Mouse (Mus musculus) lung, postnatal 4 days (tissue): Measurements from ENCODE around the gene Luc7l3.

ENCODE experiments used
- DNase-seq, 2 experiments: peaks; one replicate each; pipeline ENCODE4 v3.0.0; 2021

The Luc7l3 gene

DNA sequence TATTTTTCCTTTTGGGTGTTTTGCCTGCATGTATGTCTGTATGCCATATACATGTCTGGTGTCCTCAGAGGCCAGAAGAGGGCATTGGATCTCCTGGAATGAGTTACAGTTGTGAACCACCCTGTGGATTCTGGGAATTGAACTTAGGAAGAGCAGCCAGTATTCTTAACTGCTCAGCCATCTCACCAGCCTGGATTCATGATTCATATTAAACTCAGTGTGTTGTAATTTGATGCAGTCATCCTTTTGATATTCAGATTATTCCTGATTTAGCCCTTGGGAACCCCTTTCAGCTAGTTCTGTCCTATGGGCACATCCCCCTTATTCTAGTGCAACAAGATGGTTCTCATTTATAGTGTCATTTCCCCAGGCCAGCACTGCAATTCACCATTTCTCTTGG, 14.8 kb upstream of the Luc7l3 start:
- no peak for DNase-seq

DNA sequence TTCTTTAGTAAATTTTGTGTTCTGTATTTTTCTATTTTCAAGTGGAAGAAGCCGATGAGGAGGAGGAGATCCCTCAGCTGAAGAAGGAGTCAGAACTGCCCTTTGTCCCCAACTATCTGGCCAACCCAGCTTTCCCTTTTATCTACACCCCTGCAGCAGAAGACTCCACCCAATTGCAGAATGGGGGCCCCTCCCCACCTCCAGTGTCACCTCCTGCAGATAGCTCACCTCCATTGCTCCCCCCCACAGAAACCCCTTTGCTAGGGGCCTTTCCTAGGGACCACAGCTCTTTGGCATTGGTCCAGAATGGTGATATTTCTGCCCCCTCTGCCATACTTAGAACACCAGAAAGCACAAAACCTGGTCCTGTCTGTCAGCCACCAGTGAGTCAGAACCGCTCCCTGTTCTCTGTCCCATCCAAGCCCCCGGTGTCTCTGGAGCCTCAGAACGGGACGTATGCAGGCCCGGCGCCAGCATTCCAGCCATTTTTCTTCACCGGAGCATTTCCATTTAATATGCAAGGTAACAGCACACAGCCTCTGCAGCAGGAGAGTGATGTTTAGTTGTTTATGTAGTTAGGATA, 12.7 kb upstream of the Luc7l3 start:
- DNase-seq, result no peak

DNA sequence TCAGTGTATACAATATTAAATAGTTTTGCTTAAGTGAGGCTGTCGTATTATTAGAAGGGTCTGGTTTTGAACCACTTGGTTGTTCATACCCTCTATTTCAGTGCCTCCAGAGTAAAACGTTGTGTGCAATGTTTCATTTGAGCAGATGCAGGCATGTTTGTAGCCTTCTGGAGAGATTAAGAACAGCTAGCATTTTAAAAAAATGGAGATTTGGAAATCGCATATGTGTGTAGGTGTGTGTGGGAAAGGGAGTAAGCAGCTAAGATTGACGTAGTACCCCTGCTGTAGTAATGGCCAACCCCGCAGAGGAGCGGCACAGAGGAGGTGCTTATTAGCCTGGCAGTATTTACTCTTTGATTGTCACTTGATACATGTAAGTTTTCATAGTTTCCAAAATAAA, 10.9 kb upstream of the Luc7l3 start:
- no peak for DNase-seq

DNA sequence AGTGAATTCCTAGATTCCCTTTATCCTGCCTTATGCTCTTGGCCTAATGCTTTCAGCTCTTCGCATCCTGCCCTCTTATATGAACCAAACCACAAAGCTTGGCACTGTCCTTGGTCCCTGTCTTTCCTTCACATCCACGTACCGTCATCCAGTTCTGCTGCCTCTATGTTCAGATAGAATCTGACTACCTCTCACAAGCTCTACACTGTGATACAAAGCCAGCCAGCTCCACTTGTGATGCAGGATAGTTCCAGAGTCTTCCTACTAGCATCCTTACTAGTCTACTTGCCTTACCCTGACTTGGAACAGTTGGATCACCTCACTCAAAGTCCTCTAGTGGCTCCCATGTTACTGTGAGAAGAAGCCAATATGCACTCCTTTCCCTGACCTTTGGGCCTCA, 8.4 kb upstream of the Luc7l3 start:
- DNase-seq, result no peak

DNA sequence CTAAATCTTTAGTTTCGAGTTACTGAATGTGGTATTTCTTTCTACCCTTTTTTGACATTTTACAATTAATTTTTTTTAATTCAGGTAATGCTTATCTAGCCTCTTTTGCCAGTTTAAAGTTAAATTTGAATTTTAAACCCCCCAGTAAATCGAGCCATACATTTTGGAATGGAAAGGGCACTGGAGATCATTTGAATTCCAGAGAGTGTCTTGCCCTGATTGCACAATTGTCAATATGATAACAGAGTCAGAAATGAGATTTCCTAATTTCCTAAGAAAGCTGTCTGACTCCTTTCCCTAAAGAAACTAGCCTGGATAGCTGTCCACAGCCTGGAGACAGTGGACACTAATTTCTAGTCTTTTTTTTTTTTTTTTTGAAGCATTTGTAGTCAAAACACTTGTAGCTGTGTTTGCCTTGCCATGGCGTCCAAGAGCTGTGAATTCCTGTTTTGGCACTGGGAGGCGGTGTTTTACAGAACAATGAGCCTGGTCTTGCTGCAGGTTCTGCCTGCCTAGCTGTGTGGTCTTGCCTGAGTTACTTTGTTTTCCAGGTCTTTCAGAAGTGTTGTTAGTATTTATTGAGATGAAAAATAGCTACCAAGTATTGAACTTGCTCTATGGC, 7.6 kb upstream of the Luc7l3 start:
- peak; percentile 73 to 76 for DNase-seq

DNA sequence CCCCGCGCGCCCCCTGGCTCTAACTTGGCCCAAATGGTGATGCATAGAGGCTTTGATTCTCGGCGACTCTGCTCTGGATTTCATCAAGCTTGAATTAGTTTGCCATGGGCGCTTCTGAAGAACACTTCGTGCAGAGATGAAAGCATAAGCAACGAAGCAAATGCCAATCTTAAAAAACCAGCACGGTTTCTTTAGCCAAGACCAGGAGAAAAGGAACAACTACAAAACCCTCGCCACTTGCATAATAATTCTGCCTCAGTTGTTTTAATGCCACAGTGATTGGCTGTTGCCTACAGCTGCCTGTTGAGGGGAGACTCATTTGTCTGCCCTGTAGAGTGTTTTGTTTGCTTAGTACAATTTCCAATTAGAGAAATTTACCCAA, 6.8 kb upstream of the Luc7l3 start:
- DNase-seq, result no peak

DNA sequence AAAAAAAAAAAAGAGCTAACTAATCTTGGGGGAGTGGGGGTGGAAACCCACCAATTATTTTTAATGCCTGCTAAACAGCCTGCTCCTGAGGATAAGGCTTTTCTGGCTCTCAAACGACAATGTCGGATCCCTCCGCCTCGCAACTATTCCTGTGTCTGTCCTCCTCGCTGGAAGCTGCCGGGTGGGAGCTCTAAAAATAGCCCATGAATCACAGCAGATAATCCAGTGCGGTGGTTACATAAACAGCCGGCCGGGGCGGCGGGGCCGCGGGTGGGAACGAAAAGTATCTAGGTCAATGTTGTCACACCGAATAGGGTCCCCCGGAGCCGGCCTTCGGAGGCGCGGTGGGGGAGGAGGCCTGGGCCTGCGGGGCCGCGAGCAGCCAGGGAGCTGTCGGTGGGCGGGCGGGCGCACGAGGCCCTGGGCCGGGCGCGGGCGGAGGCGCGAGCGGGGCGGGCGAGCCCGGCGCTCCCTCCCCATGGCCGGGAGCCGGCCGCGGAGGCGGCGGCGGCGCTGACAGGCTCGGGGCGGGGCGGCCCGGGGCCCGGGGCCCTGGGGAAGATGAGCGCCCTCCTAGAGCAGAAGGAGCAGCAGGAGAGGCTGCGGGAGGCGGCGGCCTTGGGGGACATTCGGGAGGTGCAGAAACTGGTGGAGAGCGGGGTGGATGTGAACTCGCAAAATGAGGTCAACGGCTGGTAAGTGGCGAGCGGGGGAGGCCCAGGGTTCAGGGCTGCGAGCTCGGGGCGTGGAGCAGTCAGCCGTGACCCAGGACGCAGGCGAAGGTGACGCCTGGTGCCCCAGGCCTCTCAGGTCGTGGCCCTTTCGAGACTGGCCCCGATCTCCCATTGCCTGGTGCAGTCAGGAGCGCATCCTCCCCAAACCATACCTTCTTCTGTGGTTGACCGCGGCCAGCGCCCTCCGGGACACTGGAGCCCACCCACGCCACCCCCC, 6.2 kb upstream of the Luc7l3 start, which contains the start of gene Ankrd40:
Gene Ankrd40, plus strand, starts transcription at position 309 of the 951 bp plus-strand sequence.
- peak; percentile 95 to 96 for DNase-seq

DNA sequence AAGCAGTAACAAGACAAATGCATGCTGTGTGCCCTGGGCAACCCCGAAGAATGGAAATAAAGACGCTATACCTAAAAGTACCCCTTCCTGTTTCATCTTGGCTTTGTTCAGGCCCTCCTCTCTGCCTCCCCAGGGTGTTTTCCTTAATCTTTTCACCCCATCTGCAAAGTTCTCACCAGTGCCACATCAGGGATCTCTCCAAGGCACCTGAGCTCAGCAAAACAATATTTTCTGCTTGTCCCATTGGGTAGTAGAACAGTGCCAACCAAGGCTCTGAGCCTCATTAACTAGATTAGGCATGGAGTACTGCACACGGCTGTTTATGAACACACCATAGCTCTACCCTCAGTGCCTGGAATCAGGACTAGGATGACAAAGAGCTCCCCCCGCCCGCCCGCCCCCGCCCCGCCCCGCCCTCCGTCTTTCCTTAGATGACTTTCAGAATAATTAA, 5.2 kb upstream of the Luc7l3 start:
- no peak for DNase-seq

DNA sequence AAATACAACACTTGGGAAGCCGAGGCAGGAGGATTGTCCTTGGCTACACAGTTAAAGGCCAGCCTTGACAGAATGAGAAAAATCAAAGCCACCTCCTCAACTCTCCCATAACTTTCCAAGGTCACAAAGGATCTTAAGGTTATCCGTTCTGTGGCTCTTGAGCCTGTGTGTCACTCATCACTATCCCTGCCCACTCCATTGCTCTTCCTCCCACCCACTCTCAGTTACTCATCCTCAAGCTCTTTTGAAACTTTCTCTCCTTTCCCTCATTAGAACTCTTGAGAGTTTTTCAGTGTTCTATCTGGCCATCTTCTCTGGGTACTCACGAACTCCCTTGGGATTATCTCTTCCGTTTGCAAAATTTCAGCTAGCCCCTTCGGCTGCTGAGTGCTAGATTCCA, 2.8 kb upstream of the Luc7l3 start:
- no peak for DNase-seq

DNA sequence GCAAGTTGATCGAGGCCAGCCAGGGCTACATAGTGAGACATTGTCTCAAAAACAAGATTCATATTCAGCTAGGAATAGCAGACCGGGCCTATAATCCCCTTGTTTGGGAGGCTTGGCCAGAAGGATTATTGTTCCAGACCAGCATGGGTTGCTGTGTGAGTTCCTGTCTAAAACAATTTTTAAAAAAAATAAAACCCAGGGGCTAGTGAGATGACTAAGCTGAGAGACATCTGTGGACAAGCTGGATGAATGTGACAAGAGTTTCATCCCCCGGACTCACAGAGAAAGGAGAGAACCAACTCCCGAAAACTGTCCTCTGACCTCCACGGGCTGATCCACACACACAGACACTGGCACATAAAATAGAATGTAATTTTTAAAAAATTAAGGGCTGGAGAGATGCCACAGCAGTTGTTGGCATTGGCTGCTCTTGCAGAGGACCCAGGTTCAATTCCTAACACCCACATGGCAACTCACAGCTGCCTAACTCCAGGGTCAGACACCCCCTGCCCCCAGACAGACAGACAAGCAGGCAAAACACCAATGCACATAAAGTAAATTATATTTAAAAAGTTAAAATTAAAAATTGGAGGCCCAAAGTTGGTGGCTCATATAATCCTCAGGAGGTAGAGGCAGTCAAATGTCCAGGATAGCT, 1.6 kb upstream of the Luc7l3 start:
- DNase-seq, result no peak

DNA sequence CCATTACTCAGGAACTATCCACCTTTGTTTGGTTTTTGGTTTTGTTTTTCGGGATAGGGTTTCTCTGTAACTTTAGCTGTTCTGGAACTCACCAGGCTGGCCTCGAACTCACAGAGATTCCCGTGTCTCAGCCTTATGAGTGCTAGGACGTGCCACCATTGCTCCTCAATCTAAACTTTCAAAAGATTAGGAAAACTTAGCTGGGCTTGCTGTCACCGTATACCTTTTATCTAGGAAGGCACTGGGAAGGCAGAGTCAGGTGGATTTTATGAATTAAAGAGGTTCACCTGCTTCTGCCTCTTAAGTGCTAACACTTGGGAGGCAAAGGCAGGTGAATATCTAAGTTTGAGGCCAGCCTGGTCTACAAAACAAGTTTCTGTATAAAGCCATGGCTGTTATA, 848 bp upstream of the Luc7l3 start:
- no peak for DNase-seq

DNA sequence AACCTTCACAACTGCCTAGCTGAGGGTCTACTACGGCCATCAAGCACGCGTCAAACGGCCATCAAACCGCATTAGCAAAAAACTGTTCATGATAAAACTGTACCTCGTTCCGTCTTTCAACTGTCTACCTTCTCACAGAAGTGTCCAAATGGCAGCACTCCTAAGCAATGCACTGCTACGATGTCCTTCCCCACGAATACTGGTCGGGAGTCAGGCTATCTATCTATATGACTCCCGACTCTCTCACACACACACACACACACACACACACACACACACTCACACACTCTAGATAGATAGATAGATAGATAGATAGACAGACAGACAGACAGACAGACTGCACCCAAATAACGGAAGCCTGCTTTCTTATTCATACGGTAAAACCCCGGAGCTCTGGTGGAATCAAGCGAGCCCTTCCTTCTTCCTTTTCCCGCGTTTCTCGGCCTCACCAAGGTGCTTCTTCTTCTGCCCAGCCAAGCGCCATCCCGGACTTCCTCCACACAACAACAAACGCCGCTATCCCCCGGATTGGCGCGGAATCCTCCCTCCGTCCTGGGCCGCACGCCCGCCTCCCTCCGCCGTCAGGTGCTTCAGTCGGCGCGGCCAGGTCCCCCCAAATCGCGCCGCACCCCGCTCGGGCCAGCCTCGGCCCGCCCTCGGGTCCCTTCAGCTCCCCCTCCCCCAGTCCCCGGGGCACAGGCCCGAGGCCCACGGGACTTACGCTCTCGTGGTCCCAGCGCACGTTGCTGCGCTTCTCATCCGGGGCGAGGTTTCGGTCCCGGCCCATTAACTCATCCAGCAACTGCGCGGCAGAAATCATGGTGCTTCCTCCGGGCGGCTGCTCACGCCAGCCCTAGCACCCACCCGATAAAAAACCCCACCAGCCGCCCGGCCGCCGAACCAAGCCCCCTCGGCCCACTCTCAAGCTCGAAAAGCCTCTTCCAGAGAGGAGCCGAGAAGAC, 538 bp downstream of the Luc7l3 start:
- no peak for DNase-seq

DNA sequence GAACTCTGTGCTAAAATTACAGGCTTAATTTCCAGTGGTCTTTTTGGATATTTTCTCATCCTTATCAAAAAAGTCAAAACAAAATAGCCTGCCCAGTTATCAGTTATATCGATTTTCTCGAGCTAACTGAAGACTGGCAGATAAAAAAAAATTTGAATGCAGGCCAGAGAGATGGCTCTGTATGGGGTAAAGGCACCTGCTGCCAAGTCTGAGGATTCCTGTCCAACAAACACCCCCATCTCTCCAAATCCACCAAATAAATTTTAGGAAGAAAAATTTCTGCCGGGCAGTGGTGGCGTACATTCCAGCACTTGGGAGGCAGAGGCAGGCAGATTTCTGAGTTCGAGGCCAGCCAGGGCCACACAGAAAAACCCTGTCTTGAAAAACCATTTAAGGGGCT, 3.7 kb downstream of the Luc7l3 start:
- DNase-seq, result no peak

DNA sequence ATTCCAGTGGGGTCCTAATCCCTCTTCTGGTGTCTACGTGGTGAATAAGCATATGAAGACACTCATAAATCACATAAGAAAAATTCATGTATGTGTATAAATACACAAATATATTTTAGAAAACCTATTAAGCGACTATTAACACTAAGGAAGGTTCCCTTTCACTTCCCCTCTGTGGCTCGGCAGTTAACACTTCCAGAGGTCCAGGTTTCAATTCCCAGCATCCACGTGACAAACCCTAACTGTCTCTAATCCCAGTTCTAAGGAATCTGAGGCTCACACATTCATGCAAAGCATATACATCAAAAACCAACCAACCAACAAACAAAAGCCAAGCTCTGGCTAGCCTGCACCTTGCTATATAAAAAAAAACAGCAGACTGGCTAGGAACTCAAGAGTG, 4.3 kb downstream of the Luc7l3 start:
- DNase-seq, result no peak

DNA sequence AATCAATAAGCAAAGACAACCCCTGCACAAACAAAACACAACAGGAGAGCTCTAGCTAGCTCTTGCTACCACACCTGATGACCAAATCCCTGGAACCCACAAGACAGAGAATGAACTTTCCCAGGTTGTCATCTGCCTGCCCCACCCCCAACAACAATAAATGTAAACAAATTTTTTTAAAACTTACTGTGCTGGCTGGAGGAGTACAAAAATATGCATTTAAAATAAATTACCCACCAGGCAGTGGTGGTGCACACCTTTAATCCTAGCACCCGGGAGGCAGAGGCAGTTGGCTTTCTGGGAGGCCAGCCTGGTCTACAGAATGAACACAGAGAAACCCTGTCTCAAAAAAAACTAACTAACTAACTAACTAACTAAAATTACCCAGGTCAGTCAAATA, 4.8 kb downstream of the Luc7l3 start:
- no peak for DNase-seq

DNA sequence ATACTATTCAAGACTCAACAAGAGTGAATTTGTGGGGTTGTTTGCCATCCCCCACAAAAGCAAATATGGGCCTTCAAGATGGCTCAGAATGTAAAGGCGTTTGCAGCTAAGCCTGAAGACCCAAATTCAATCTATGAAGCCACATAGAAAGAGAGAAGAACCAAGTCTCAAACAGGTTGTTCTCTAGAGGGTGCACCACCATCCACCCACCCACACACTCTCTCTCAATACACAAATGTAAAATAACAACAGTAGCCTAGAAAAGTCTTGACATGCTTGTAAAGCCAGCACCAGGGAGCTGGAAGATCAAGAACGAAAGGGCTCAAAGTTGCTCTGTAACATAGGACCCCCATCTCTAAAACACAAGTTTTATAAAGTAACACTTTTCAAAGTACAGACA, 5.3 kb downstream of the Luc7l3 start:
- DNase-seq, result no peak

DNA sequence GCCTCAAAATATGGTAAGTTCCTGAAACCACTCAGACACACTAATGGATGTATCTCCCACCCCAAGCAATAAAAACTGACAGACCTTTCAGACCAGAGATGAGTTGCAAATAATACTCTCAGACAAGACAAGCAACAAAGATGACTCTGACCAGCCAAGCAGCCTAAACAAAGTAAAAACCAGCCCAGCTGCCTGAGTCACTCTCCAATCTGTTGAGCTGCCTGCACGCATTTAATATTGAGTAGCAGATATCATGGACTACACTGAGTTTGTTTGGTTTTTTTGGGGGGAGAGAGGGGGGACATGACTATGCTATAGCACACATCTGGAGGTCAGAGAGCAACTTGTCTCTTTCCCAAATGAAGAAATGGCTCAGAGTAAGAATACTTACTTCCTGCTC, 6.5 kb downstream of the Luc7l3 start:
- DNase-seq, result no peak

DNA sequence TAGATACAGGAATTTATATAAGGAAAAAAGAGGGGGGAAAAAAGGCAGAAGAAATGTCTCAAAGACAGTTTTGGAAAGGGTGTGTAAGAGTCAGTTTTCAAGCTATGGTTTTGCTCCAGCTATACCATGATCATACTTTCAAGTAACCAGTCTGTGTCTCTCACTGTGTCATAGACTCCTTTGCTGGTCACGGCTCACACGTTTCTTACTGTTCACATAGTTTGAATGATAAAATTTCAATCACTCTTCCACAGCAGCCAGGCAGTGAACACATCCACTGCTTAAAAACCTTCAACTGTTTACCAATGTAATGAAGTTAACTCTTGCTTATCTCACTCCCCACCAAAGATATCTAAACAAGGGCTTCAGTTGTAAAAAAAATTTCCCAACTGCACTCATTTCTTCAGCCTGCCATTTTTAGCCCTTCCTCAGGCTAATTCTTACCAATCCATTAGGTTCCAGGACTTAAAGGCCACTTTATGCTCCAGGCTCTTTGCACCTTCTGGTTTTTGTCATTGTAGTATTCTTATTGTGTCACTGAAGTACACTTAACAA, 7.6 kb downstream of the Luc7l3 start:
- DNase-seq, result no peak

DNA sequence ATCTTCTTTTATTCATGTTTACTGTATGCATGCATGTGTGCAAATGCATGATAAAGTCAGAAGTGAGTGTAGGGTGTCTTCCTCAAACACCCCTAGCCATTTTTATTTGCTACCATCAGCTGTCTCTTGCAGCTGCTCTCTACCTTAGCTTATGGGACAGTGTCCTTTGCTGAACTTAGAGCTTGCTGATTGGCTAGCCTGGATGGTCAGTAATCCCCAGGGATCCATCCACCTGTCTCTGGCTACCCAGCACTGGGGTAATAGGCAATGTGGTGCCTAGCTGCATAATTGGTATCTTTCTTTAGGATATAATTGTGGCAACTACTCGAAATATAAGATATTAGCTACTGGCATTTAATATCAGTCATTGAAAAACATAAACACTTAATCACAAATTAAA, 9.1 kb downstream of the Luc7l3 start:
- DNase-seq, result no peak

DNA sequence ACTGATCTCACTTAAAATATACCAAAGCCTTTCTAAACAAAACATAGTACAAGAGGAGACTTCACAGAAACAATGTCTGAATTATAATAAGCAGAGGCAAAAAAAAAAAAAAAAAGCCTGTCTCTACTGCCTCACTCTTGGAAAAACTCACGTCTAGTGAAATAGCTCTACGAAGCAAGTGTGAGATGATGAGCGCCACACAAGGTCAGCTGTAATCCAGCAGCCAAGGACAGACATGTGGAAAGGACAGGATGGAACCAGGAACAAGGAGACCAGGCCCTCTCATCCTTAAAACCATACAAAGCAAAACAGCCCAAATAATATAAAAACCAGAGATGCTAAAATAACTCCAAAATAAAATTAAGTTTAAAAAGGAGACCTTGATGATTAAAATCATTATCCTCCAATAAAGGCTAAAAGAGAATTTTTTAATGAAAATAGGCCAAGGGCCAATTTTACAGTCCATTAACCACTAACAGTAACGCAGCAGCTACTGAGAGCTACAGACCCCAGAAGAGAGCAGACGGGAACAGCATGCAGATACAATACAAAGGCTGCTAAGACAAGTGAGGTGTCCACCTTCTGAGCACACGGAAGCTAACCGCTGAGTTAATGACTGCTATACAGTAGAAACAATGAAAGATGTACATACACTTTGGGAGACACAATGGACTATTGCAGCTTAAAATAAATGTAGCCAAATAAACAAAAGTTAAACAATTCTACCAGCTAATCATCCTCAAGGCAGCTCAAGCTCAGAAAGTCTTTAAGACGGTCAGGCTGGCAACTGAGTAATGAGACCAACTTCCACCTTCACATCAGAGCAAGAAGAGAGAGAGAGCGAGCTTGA, 26.6 kb downstream of the Luc7l3 start:
- no peak for DNase-seq
